Mouse (Mus musculus): ENCODE data around the gene Mroh7. TPM values are rescaled to one million over a fixed set of nuclear protein-coding genes. Genes with fewer than 3 reads are reported as not detected.

The Mroh7 gene
- polyA plus RNA-seq, 1 experiment = 9.7 TPM

DNA sequence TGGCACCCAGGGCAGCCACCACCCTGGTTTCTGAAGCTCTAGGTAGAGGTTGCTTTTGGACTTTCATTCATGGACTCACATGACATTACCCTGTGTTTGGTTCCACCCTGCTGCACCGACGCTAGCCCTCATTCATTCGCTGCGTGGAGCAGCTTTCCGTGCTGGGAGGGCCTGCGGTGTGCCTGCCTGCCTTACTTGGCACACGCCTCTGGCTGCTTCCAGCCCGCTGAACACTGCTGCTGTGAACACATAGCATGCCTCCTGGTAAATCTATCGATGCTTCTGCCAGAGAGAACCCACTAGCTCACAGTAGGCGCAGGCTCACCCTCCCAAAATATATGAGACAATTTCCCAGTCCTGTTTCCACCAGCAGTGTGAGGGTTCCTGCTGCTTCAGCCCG is 26.3 kb downstream of the Mroh7 start:
- Histone ChIP-seq H3K4me3 (ENCODE audit: insufficient read depth, low read length) (no peak overlapping the region), H3K4me1 (ENCODE audit: control insufficient read depth, insufficient read depth, low read length) (peaks cover 15% of the 10 kb centered on the region), H3K27ac (ENCODE audit: insufficient read depth, low read length) (0 out of 2 replicates have a peak overlapping the region, but pooled peaks have one; percentile 12)
- peak; percentile 72; the same call in 1 of the 2 replicates for TF ChIP-seq POLR2A (IDR thresholded peaks at IDR 0.05; ENCODE audit: extremely low read depth, insufficient read depth, low read length)
- no peak for TF ChIP-seq CTCF (IDR thresholded peaks at IDR 0.05; ENCODE audit: extremely low read depth, insufficient read depth, low read length)

DNA sequence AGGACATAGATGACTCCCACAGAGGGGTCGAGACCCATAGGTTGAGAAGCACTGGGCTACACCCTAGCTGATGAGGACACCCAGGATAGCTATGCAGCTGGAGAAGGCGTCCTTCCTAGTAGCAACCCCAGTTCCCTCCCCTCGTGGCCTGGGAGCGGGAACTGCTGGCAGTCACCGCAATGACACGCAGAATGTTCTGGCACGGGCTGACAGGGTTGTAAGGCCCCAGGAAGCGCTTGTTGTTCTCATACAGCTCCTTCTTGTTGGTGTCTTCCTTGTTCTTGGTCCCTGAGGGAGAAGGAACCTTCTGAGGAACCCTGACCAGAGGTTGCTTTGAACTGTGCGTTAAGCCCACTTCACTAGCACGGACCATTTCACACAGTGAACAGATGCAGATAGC is 26.8 kb downstream of the Mroh7 start:
- Histone ChIP-seq H3K27ac (ENCODE audit: insufficient read depth, low read length) (0 out of 2 replicates have a peak overlapping the region, but pooled peaks have one; percentile 12), H3K4me1 (ENCODE audit: control insufficient read depth, insufficient read depth, low read length) (peaks cover 15% of the 10 kb centered on the region), H3K4me3 (ENCODE audit: insufficient read depth, low read length) (no peak overlapping the region)
- TF ChIP-seq POLR2A (IDR thresholded peaks at IDR 0.05; ENCODE audit: extremely low read depth, insufficient read depth, low read length) (no peak), CTCF (IDR thresholded peaks at IDR 0.05; ENCODE audit: extremely low read depth, insufficient read depth, low read length) (no peak)

DNA sequence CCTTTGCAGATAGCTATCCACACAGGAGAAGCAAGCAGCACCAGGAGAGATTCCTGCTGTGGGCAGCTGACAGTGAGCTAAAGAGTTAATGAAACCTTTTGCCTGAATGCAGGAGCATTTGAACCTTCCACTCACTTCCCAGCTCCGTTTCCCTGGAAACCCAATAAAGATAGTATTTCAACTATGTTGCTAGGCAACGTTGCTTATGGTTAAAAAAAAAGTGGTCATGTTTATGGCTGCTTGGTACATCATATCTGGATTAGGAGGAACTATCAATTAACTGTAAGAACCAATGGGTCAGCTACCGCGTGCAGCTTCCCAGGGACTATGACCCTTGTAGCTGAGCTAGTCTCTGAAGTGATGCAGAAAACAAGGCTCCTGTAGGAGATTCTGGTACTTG is 29.9 kb downstream of the Mroh7 start:
- Histone ChIP-seq H3K4me3 (ENCODE audit: insufficient read depth, low read length) (no peak overlapping the region), H3K4me1 (ENCODE audit: control insufficient read depth, insufficient read depth, low read length) (peaks cover 15% of the 10 kb centered on the region), H3K27ac (ENCODE audit: insufficient read depth, low read length) (peak overlapping the region; percentile 38)
- TF ChIP-seq POLR2A (IDR thresholded peaks at IDR 0.05; ENCODE audit: extremely low read depth, insufficient read depth, low read length) (no peak), CTCF (IDR thresholded peaks at IDR 0.05; ENCODE audit: extremely low read depth, insufficient read depth, low read length) (no peak)

DNA sequence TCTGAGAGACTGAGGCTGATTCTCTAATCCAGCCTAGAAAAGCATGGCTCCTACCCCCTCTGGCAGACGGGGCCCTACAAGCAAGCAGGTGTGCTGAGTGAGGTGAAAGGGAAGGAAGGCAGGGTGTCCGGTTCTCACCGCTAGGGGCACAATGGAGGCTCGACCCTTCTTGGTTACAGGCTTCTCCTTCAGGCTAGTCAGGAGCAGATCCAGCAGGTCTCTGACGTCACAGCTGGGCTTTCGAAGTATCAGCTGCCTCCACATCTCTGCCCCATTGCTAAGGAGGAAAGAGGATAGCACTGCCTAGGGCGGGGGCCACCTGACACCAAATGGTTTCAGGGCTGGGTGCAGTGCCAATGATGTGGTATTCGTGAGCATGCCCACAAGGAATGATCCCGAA is 30.7 kb downstream of the Mroh7 start:
- peak; percentile 42 for TF ChIP-seq CTCF (IDR thresholded peaks at IDR 0.05; ENCODE audit: extremely low read depth, insufficient read depth, low read length)
- no peak for TF ChIP-seq POLR2A (IDR thresholded peaks at IDR 0.05; ENCODE audit: extremely low read depth, insufficient read depth, low read length)
- no peak overlapping the region for H3K4me3 ChIP-seq (ENCODE audit: insufficient read depth, low read length)
- no peak overlapping the region for H3K27ac ChIP-seq (ENCODE audit: insufficient read depth, low read length)
- H3K4me1 ChIP-seq (ENCODE audit: control insufficient read depth, insufficient read depth, low read length) = peaks cover 15% of the 10 kb centered on the region

DNA sequence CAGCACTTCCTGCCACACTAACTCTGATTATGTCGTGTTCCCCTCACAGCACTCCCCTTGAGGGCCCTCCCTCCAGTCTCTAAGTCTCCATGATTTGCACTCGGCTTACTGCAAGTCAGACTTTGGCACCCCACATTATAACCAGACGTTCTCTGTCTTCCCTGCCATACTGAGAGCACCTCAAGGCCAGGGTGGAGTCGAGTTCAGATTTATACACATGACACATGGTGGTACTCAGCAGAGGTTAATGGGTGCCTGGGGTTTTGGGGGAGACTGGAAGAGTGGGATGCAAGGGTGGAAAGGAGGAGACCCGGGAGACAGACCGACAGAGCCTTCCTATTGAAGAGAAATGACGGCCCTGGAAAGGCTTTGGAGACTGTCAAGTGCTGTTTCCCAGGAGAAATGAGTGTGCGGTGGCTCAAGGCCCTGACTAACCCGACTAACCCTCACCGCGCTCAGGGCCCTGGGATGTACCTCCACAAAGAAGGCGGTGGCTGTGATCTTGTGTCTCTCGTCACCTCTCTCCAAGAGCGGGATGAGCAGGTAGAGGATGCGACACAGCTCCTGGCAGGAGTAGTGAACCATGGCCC is 36.8 kb downstream of the Mroh7 start:
- TF ChIP-seq POLR2A (IDR thresholded peaks at IDR 0.05; ENCODE audit: extremely low read depth, insufficient read depth, low read length) (no peak), CTCF (IDR thresholded peaks at IDR 0.05; ENCODE audit: extremely low read depth, insufficient read depth, low read length) (no peak)
- Histone ChIP-seq H3K4me3 (ENCODE audit: insufficient read depth, low read length) (no peak overlapping the region), H3K4me1 (ENCODE audit: control insufficient read depth, insufficient read depth, low read length) (no peaks in the 10 kb centered on the region), H3K27ac (ENCODE audit: insufficient read depth, low read length) (no peak overlapping the region)

DNA sequence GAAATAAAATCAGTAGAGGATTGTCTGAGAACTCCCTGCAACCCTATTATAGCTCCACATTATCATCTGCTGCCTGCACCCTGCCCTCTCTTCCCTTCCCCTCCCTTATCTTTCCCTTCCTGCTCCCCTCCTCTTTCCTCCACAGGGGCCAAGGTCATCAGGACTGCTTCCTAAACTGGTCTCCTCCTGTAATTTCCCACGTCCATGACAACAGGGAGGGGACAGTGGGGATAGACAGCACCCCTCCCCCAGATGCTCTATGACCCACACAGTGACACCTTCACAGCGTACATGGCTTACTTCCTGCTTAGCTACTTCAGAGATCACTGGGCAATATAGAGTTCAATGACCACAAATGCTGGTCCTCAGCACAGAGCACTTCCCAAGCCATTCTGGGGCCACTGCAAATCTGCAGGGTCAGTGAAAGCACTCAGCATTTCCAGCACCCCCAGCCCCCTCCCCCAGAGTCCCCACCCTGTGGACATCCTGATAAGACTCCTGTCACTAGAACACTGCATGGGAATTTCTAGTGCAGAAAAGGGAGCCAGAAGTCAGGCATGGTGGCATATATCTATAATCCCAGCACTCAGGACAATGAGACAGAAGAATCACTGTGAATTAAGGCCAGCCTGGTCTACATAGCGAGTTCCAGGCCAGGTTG is 42.0 kb downstream of the Mroh7 start:
- no peak for TF ChIP-seq POLR2A (IDR thresholded peaks at IDR 0.05; ENCODE audit: extremely low read depth, insufficient read depth, low read length)
- TF ChIP-seq CTCF (IDR thresholded peaks at IDR 0.05; ENCODE audit: extremely low read depth, insufficient read depth, low read length) = no peak
- Histone ChIP-seq H3K27ac (ENCODE audit: insufficient read depth, low read length) (no peak overlapping the region), H3K4me1 (ENCODE audit: control insufficient read depth, insufficient read depth, low read length) (no peaks in the 10 kb centered on the region), H3K4me3 (ENCODE audit: insufficient read depth, low read length) (no peak overlapping the region)

DNA sequence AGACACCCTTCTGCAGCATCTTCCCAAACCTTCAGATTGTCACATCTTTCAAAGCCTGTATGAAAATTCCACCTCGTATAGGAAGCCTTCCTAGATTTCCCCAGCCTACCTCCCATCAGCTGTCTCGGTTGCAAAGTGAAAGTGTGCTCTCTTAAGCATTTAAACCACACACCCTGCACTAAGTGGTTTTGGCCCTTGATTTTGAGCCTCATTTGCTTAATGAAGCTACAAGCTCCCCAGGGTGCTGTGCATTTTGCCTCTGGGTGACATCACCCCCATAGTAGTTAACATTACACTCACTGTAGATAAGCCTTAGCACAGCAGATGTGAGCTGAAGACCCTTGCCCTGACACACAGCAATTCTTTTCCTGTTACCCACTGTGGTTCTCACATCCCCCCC is 49.8 kb downstream of the Mroh7 start:
- Histone ChIP-seq H3K4me1 (ENCODE audit: control insufficient read depth, insufficient read depth, low read length) (peaks cover 3% of the 10 kb centered on the region; the same call in 1 of the 2 replicates), H3K27ac (ENCODE audit: insufficient read depth, low read length) (no peak overlapping the region), H3K4me3 (ENCODE audit: insufficient read depth, low read length) (no peak overlapping the region)
- TF ChIP-seq CTCF (IDR thresholded peaks at IDR 0.05; ENCODE audit: extremely low read depth, insufficient read depth, low read length) (no peak), POLR2A (IDR thresholded peaks at IDR 0.05; ENCODE audit: extremely low read depth, insufficient read depth, low read length) (no peak)

DNA sequence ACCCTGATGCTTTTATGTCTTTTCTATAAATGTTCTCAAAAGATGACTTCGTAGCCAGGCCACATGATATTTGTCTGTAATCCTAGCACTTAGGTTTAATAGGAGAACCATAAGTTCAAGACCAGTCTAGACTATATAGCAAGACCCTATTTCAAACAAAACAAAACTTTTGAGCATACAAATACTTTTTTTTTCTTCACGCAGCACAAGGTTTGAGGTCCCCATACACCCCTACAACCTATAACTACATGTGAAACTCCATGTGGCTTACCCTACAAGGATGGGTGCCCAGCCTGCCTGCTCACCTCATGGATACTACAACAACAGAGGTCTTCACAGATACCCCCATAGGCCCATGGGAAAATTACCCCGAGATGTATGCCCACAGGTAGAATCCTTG is 51.6 kb downstream of the Mroh7 start:
- TF ChIP-seq POLR2A (IDR thresholded peaks at IDR 0.05; ENCODE audit: extremely low read depth, insufficient read depth, low read length) = no peak
- no peak for TF ChIP-seq CTCF (IDR thresholded peaks at IDR 0.05; ENCODE audit: extremely low read depth, insufficient read depth, low read length)
- peak overlapping the region; percentile 90 for H3K4me3 ChIP-seq (ENCODE audit: insufficient read depth, low read length)
- no peak overlapping the region for H3K27ac ChIP-seq (ENCODE audit: insufficient read depth, low read length)

DNA sequence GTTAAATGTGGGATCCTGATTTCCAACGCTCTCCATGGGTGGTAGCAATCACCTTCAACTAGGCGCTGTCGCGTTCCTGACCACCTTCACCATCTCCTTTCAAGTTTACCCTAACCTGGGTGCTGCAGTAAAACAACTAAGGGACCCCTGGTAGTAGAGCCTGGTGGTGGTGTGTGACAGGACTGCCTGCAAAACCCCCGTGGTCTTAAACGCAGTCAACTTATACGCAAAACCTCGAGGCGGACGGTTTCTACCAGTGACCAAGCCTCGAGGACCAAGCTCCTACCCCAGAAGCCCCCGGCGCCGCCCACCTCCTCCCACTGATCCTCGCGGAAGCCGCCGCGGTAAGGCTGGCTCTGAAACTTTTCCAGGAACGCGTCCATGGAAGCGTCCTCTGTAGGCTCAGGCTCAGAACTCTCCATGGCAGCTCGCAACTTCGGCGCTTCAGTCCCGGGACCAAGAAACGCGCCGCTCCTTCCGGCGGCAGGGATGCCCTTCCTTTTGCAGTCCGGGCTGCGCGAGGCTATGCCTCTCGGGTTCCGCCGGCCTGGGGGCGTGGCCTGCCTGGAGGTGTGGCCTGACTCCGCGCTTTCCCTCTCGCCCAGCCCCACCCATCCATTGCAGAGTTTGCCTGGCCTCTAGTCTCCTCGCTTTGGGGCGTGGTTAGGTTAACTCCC is 52.1 kb downstream of the Mroh7 start, which contains the start of gene Ttc4:
Gene Ttc4, minus strand, starts transcription at position 503 of the 677 bp plus-strand sequence.
- peaks cover 3% of the 10 kb centered on the region; the same call in 1 of the 2 replicates for H3K4me1 ChIP-seq (ENCODE audit: control insufficient read depth, insufficient read depth, low read length)
- H3K4me3 ChIP-seq (ENCODE audit: insufficient read depth, low read length) = peak within 1 kb of the TSS; percentile 90
- TF ChIP-seq CTCF (IDR thresholded peaks at IDR 0.05; ENCODE audit: extremely low read depth, insufficient read depth, low read length) (no peak), POLR2A (IDR thresholded peaks at IDR 0.05; ENCODE audit: extremely low read depth, insufficient read depth, low read length) (peak; percentile 71; the same call in 1 of the 2 replicates)
- H3K27ac ChIP-seq (ENCODE audit: insufficient read depth, low read length) = no peak within 1 kb of the TSS

More for the DNA sequence above, 51.6 kb downstream of the Mroh7 start:
- peaks cover 3% of the 10 kb centered on the region; the same call in 1 of the 2 replicates for H3K4me1 ChIP-seq (ENCODE audit: control insufficient read depth, insufficient read depth, low read length)

All from cortical plate, adult 2 months (tissue).